Mouse (Mus musculus) thymus, postnatal 10 days (tissue): Measurements from ENCODE around the gene Mtx3.
"Not testable (repeated sequence)": the region's sequence is repeated elsewhere in the genome, so short reads cannot be mapped to it uniquely, and the experiment has no call there.

Experiments used
- DNase-seq, 2 experiments: peaks; one replicate each; pipeline ENCODE4 v3.0.0; 2021; ENCODE audit warnings: low spot score in 2 of 2

Gene Mtx3

GRCm38 (mm10) chr13:92844586-92845221, at the start of gene Mtx3:
Gene Mtx3 (plus strand): TSS chr13:92844760.
- peak; percentile 64 to 74 for DNase-seq

- no peak for DNase-seq
These were observed 45.7 kb upstream of the Mtx3 start for GRCm38 (mm10) chr13:92798830-92799229.

- no peak for DNase-seq
These were observed 45.1 kb upstream of the Mtx3 start for GRCm38 (mm10) chr13:92799306-92799925.

- DNase-seq: no peak
These were observed 37.8 kb upstream of the Mtx3 start for GRCm38 (mm10) chr13:92806785-92807184.

- DNase-seq: no peak
These were observed 36.7 kb upstream of the Mtx3 start for GRCm38 (mm10) chr13:92807849-92808248.

GRCm38 (mm10) chr13:92810592-92810991, 34.0 kb upstream of the Mtx3 start:
- not testable (repeated sequence) for DNase-seq

GRCm38 (mm10) chr13:92816329-92816728, 28.2 kb upstream of the Mtx3 start:
- DNase-seq: no peak

- DNase-seq: no peak
These were observed 27.2 kb upstream of the Mtx3 start for GRCm38 (mm10) chr13:92817357-92817756.

- DNase-seq: no peak
These were observed 15.7 kb upstream of the Mtx3 start for GRCm38 (mm10) chr13:92828820-92829219.

GRCm38 (mm10) chr13:92833162-92833561, 11.4 kb upstream of the Mtx3 start:
- DNase-seq: no peak

GRCm38 (mm10) chr13:92846438-92846837, 1.9 kb downstream of the Mtx3 start:
- no peak for DNase-seq

GRCm38 (mm10) chr13:92847336-92847735, 2.8 kb downstream of the Mtx3 start:
- DNase-seq: no peak

GRCm38 (mm10) chr13:92848002-92848401, 3.4 kb downstream of the Mtx3 start:
- DNase-seq: no peak

GRCm38 (mm10) chr13:92855901-92856300, 11.3 kb downstream of the Mtx3 start:
- DNase-seq: peak in 1 of 2 experiments; percentile 10

- peak in 1 of 2 experiments; percentile 1 for DNase-seq
These were observed 14.2 kb downstream of the Mtx3 start for GRCm38 (mm10) chr13:92858808-92859207.

GRCm38 (mm10) chr13:92859959-92860358, 15.4 kb downstream of the Mtx3 start:
- DNase-seq: peak in 1 of 2 experiments; percentile 0

- no peak for DNase-seq
These were observed 20.8 kb downstream of the Mtx3 start for GRCm38 (mm10) chr13:92865358-92865757.

GRCm38 (mm10) chr13:92866680-92867079, 22.1 kb downstream of the Mtx3 start:
- no peak for DNase-seq

- no peak for DNase-seq
These were observed 35.0 kb downstream of the Mtx3 start for GRCm38 (mm10) chr13:92879514-92879913.

GRCm38 (mm10) chr13:92879933-92880332, 35.4 kb downstream of the Mtx3 start:
- DNase-seq: peak in 1 of 2 experiments; percentile 2

- DNase-seq: peak in 1 of 2 experiments; percentile 1
These were observed 36.0 kb downstream of the Mtx3 start for GRCm38 (mm10) chr13:92880589-92880988.

GRCm38 (mm10) chr13:92882271-92882985, 37.9 kb downstream of the Mtx3 start:
- DNase-seq: peak in 1 of 2 experiments; percentile 1
